ENCODE assay signal across 19 mouse cellular contexts in genomic region chr8:11290533-11290932, GRCm38 (mm10). TPM values are rescaled to one million over a fixed set of nuclear protein-coding genes. Genes with fewer than 3 reads are reported as not detected.
DNase-seq lines count a peak whose midpoint lies in the region; ATAC-seq and TF ChIP-seq lines count a peak whose summit lies in the region.
"Had no signal": no experiment of that assay in that cellular context is flagged by ENCODE, and none has a peak within 500 bp of the region (broad histone marks: within the 10 kb centered on the region; RNA-seq: fewer than 3 reads in every experiment).

No protein-coding gene starts in this region.

- no peaks in the 10 kb centered on the region for H3K27me3 ChIP-seq in lung, embryonic 16.5 days (ENCODE audit: control insufficient read depth, insufficient read depth, low read depth, low read length)
- peaks cover 72% of the 10 kb centered on the region for H3K27me3 ChIP-seq in CH12.LX (replicated peaks)
- no peaks in the 10 kb centered on the region for H3K27me3 ChIP-seq in embryonic facial prominence, embryonic 13.5 days
- H3K27me3 ChIP-seq: forebrain, embryonic 12.5 days; heart, embryonic 13.5 days; hindbrain, embryonic 12.5 days had no signal

- dilution Hi-C loops in CH12.LX (cut with MboI; ENCODE audit: extremely low pct_ligation_motif_present, extremely low pct_unique_long_range_greater_than_20kb, low sequenced_read_pairs): no loop called here

- H3K9ac ChIP-seq in lung, embryonic 16.5 days (ENCODE audit: low read length): no peak overlapping the region
- H3K9ac ChIP-seq in CH12.LX (ENCODE audit: insufficient read depth, low read depth): no peak overlapping the region
- no peak overlapping the region for H3K9ac ChIP-seq in embryonic facial prominence, embryonic 13.5 days
- H3K9ac ChIP-seq: forebrain, embryonic 12.5 days; forebrain, postnatal 0 days; heart, embryonic 13.5 days; hindbrain, embryonic 12.5 days had no signal

- no peak for DNase-seq in gastrocnemius, adult 2 months
- DNase-seq in gastrocnemius, postnatal 25 days: no peak
- DNase-seq in lung, adult 18-20 months: no peak
- no peak for DNase-seq in CH12.LX (ENCODE audit: extremely low read depth)
- no peak for DNase-seq in urinary bladder, adult 2 months (ENCODE audit: low spot score)
- DNase-seq: adrenal gland, adult 2 months; adrenal gland, postnatal 25 days; cerebellum, adult 2 months; cerebellum, postnatal 10 days; forebrain, postnatal 0 days; gastrocnemius, postnatal 36 days; heart, adult 11 months; heart, postnatal 36 days had no signal

- peaks cover 24% of the 10 kb centered on the region for H3K4me1 ChIP-seq in lung, embryonic 16.5 days (replicated peaks; ENCODE audit: control insufficient read depth, insufficient read depth, low read length)
- H3K4me1 ChIP-seq in CH12.LX (ENCODE audit: control insufficient read depth in 1 of 2, insufficient read depth in 2 of 2): no peaks in the 10 kb centered on the region
- H3K4me1 ChIP-seq in embryonic facial prominence, embryonic 13.5 days: peaks cover 30% of the 10 kb centered on the region

- no peak for TF ChIP-seq POLR2A in CH12.LX (IDR thresholded peaks at IDR 0.05; ENCODE audit: low read depth, low read length)

- no peaks in the 10 kb centered on the region for H3K79me2 ChIP-seq in CH12.LX (replicated peaks; ENCODE audit: control insufficient read depth, extremely low read depth, insufficient read depth, poor library complexity, severe bottlenecking)

- no peak overlapping the region for H3K4me2 ChIP-seq in lung, embryonic 16.5 days (ENCODE audit: low read depth, low read length)
- H3K4me2 ChIP-seq in CH12.LX (ENCODE audit: insufficient read depth, low read depth, poor library complexity, severe bottlenecking): no peak overlapping the region
- H3K4me2 ChIP-seq in embryonic facial prominence, embryonic 13.5 days: no peak overlapping the region
- H3K4me2 ChIP-seq: forebrain, embryonic 12.5 days; heart, embryonic 13.5 days; hindbrain, embryonic 12.5 days had no signal

- peak; percentile 39; the same call in 1 of the 2 replicates for ATAC-seq in lung, embryonic 16.5 days (ENCODE audit: low read depth)
- 0 out of 2 replicates have a peak, but pooled peaks have one; percentile 15 for ATAC-seq in embryonic facial prominence, embryonic 13.5 days (ENCODE audit: insufficient number of reproducible peaks, insufficient read depth, low FRiP score, low TSS enrichment, low read depth)
- ATAC-seq: forebrain, postnatal 0 days; hindbrain, embryonic 16.5 days had no signal

- H3K9me3 ChIP-seq in lung, embryonic 16.5 days (ENCODE audit: control insufficient read depth, low read length): no peaks in the 10 kb centered on the region
- no peaks in the 10 kb centered on the region for H3K9me3 ChIP-seq in CH12.LX (replicated peaks; ENCODE audit: low read length)
- H3K9me3 ChIP-seq in embryonic facial prominence, embryonic 13.5 days: no peaks in the 10 kb centered on the region
- H3K9me3 ChIP-seq: forebrain, embryonic 12.5 days; heart, embryonic 13.5 days; hindbrain, embryonic 12.5 days had no signal

- 5% methylated on average over 1 of the region's 1 CpGs for WGBS in lung, embryonic 16.5 days
- WGBS in embryonic facial prominence, embryonic 13.5 days: 10% methylated on average over 1 of the region's 1 CpGs

- peak overlapping the region; percentile 64 for H3K27ac ChIP-seq in gastrocnemius, adult 2 months
- H3K27ac ChIP-seq in lung, embryonic 16.5 days (ENCODE audit: low read length): peak overlapping the region; percentile 15
- no peak overlapping the region for H3K27ac ChIP-seq in CH12.LX (ENCODE audit: insufficient read depth, low read depth)
- H3K27ac ChIP-seq in embryonic facial prominence, embryonic 13.5 days: no peak overlapping the region
- H3K27ac ChIP-seq: forebrain, embryonic 12.5 days; heart, embryonic 13.5 days; hindbrain, embryonic 12.5 days had no signal

- no peaks in the 10 kb centered on the region for H3K36me3 ChIP-seq in lung, embryonic 16.5 days (ENCODE audit: control insufficient read depth, insufficient read depth, low read length)
- H3K36me3 ChIP-seq in CH12.LX (replicated peaks in 1 of 2; ENCODE audit: control insufficient read depth in 1 of 2, insufficient read depth in 1 of 2, low read length in 1 of 2): no peaks in the 10 kb centered on the region
- peaks cover 2% of the 10 kb centered on the region; the same call in 1 of the 2 replicates for H3K36me3 ChIP-seq in embryonic facial prominence, embryonic 13.5 days
- H3K36me3 ChIP-seq: forebrain, embryonic 12.5 days; hindbrain, embryonic 12.5 days had no signal

- no peak for TF ChIP-seq CTCF in gastrocnemius, adult 2 months (IDR thresholded peaks at IDR 0.05)
- TF ChIP-seq CTCF in CH12.LX (conservative IDR thresholded peaks at IDR 0.05 in 1 of 2, IDR thresholded peaks at IDR 0.05 in 1 of 2; ENCODE audit: low read depth in 2 of 2, low read length in 2 of 2): no peak

- intact Hi-C loops in gastrocnemius, adult 2 months (cut with DNase I): no loop called here

- TF ChIP-seq EP300 in CH12.LX (IDR thresholded peaks at IDR 0.05; ENCODE audit: low read length): no peak

- H3K4me3 ChIP-seq in gastrocnemius, adult 2 months: no peak overlapping the region
- H3K4me3 ChIP-seq in lung, embryonic 16.5 days (ENCODE audit: low read length): no peak overlapping the region
- H3K4me3 ChIP-seq in CH12.LX (replicated peaks in 1 of 3; ENCODE audit: low read depth in 2 of 3, low read length in 2 of 3, poor library complexity in 1 of 3): no peak overlapping the region
- no peak overlapping the region for H3K4me3 ChIP-seq in embryonic facial prominence, embryonic 13.5 days
- H3K4me3 ChIP-seq: forebrain, embryonic 12.5 days; heart, embryonic 13.5 days; hindbrain, embryonic 12.5 days had no signal

- TF ChIP-seq RAD21 in CH12.LX (IDR thresholded peaks at IDR 0.05; ENCODE audit: low read depth, low read length): no peak

- in situ Hi-C loops in CH12.LX (cut with MboI; ENCODE audit: low pct_ligation_motif_present, low pct_unique_long_range_greater_than_20kb, low sequenced_read_pairs): no loop called here

TF ChIP-seq in CH12.LX, 34 proteins besides CTCF, POLR2A, EP300 and RAD21:
- TF ChIP-seq E2F4 (IDR thresholded peaks at IDR 0.05; ENCODE audit: insufficient replicate concordance, low read depth, low read length) (no peak), ZNF384 (IDR thresholded peaks at IDR 0.05; ENCODE audit: low read depth, low read length) (peak; percentile 70)

RNA-seq across cellular contexts. Expression of gene Col4a2, which starts 22.1 kb away (rescaled TPM):
- 10 to 100 TPM; 51.3 to 69.5 TPM for total RNA-seq in gastrocnemius, adult 2 months (2021)
- total RNA-seq in gastrocnemius, postnatal 25 days (2021): 100 to 1,000 TPM; 101 to 136 TPM
- polyA plus RNA-seq in lung, embryonic 16.5 days (2015; fragmentation: Nextera tagmentation; extraction: Ambion mirVana): 113 and 117 TPM in 2 replicates
- total RNA-seq in CH12.LX (2012; rRNA removed) (0.04 TPM in 2 replicates), CH12.LX (2014; rRNA removed) (not detected in 2 replicates)
- 0.07 and 0.11 TPM in 2 replicates for polyA plus RNA-seq in CH12.LX (2012; ENCODE audit: insufficient read length, low read depth)
- 58.8 and 62.0 TPM in 2 replicates for polyA plus RNA-seq in embryonic facial prominence, embryonic 13.5 days (2015; fragmentation: Nextera tagmentation; extraction: Ambion mirVana)
- polyA plus RNA-seq in urinary bladder, adult 2 months (2012; rRNA removed): 109 and 190 TPM in 2 replicates

RNA-seq across cellular contexts. Expression of gene Col4a1, which starts 22.1 kb away (rescaled TPM):
- 100 to 1,000 TPM in 1 of 2 experiments, 10 to 100 TPM in 1; 73.3 to 117 TPM for total RNA-seq in gastrocnemius, adult 2 months (2021)
- total RNA-seq in gastrocnemius, postnatal 25 days (2021): 100 to 1,000 TPM; 206 to 284 TPM
- polyA plus RNA-seq in lung, embryonic 16.5 days (2015; fragmentation: Nextera tagmentation; extraction: Ambion mirVana): 368 and 370 TPM in 2 replicates
- total RNA-seq in CH12.LX (2012; rRNA removed) (0.04 TPM in 1 of 2 replicates, not detected in the other), CH12.LX (2014; rRNA removed) (0.13 and 0.36 TPM in 2 replicates)
- polyA plus RNA-seq in CH12.LX (2012; ENCODE audit: insufficient read length, low read depth): 0.27 TPM in 1 of 2 replicates, not detected in the other
- 121 and 137 TPM in 2 replicates for polyA plus RNA-seq in embryonic facial prominence, embryonic 13.5 days (2015; fragmentation: Nextera tagmentation; extraction: Ambion mirVana)
- 261 and 385 TPM in 2 replicates for polyA plus RNA-seq in urinary bladder, adult 2 months (2012; rRNA removed)

Comparison
In these comparisons a context has a peak if more than half of its experiments do, and no peak if none do; other contexts are left out.
1. H3K27ac ChIP-seq: peak in gastrocnemius, adult 2 months (single experiment) and lung, embryonic 16.5 days (single experiment); none in CH12.LX (single experiment) and embryonic facial prominence, embryonic 13.5 days (single experiment).
2. RNA of gene Col4a2, which starts 22.1 kb away (polyA plus RNA-seq): 113 to 117 TPM in lung, embryonic 16.5 days, 109 to 190 TPM in urinary bladder, adult 2 months and 58.8 to 62.0 TPM in embryonic facial prominence, embryonic 13.5 days; 0.07 to 0.11 TPM in CH12.LX; every median in the first group is over 10 times any median in the second.
3. RNA of gene Col4a1, which starts 22.1 kb away (polyA plus RNA-seq): 368 to 370 TPM in lung, embryonic 16.5 days, 261 to 385 TPM in urinary bladder, adult 2 months and 121 to 137 TPM in embryonic facial prominence, embryonic 13.5 days; 0.27 TPM in CH12.LX; every median in the first group is over 10 times any median in the second.